Mouse (Mus musculus): Measurements from ENCODE around the gene St3gal6. TPM values are rescaled to one million over a fixed set of nuclear protein-coding genes. Genes with fewer than 3 reads are reported as not detected.
A peak's percentile ranks its signal among the peaks of the same experiment; 100 is the strongest.

St3gal6 gene
- polyA plus RNA-seq, 1 experiment from 2014 or later: 10.4 TPM

DNA sequence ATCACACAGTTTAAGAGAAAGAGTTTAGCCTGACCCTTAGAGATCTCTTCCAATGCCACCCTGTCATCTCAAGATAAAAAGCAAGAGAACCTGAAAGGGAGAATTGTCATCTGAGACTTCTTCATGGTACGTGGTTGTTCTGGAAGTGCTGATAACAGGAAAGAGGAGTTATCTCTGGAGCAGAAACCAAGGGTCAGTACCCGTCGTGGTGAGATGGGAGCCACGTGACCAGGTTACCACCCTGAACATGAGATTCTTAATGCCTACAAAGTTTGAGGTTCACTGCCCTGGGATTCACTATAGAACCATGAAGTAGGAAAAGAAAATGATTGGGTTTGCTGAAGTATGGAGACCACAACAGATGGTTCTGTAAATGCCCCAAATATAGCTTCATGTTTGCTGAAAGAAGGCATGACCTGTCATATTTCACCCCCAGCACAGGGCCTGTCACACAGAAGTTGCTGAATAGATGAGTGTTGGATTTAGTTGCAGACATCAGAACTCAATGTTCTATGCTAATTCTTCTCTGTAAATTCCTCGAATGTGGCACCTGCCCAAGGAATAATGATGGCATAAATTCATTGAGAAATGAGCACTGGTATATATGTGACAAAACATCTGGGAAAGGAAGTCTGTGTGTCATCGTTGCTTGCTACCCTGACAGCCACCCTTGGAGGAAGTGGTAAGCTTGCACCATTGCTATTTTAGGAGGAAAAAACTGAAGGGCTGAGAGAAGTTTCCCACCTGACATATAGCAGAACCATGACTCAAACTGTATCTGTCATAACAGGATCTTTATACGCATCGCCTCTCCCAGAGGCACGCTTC is 25.9 kb downstream of the St3gal6 start:
- Histone ChIP-seq H3K36me3 (replicated peaks; ENCODE audit: control insufficient read depth, insufficient read depth) (no peaks in the 10 kb centered on the region), H3K4me3 (replicated peaks; ENCODE audit: low read length) (no peak overlapping the region), H3K27ac (peak overlapping the region; percentile 34; the same call in 1 of the 2 replicates), H3K4me1 (replicated peaks; ENCODE audit: control insufficient read depth, insufficient read depth, low read length) (0 out of 2 replicates have a peak, but pooled peaks cover 5% of the 10 kb centered on the region), H3K27me3 (ENCODE audit: control insufficient read depth, insufficient read depth, low read length) (no peaks in the 10 kb centered on the region), H3K9ac (no peak overlapping the region), H3K4me2 (replicated peaks) (no peak overlapping the region), H3K9me3 (ENCODE audit: control insufficient read depth, low read length) (no peaks in the 10 kb centered on the region)
- ATAC-seq (ENCODE audit: low FRiP score) (no peak), DNase-seq (ENCODE audit: low spot score) (no peak)
- 83% methylated on average over 9 of the region's 9 CpGs for WGBS

- no peaks in the 10 kb centered on the region for H3K27me3 ChIP-seq (ENCODE audit: control insufficient read depth, insufficient read depth, low read length)
- no peak overlapping the region for H3K4me3 ChIP-seq (replicated peaks; ENCODE audit: low read length)
- no peaks in the 10 kb centered on the region for H3K9me3 ChIP-seq (ENCODE audit: control insufficient read depth, low read length)
- no peaks in the 10 kb centered on the region for H3K36me3 ChIP-seq (replicated peaks; ENCODE audit: control insufficient read depth, insufficient read depth)
- no peak overlapping the region for H3K4me2 ChIP-seq (replicated peaks)
- H3K9ac ChIP-seq: no peak overlapping the region
- H3K4me1 ChIP-seq (replicated peaks; ENCODE audit: control insufficient read depth, insufficient read depth, low read length): 0 out of 2 replicates have a peak, but pooled peaks cover 5% of the 10 kb centered on the region
- H3K27ac ChIP-seq: no peak overlapping the region
- no peak for DNase-seq (ENCODE audit: low spot score)
- ATAC-seq (ENCODE audit: low FRiP score): no peak
Measured at GRCm38 (mm10) chr16:58496791-58497190, 27.3 kb downstream of the St3gal6 start.

DNA sequence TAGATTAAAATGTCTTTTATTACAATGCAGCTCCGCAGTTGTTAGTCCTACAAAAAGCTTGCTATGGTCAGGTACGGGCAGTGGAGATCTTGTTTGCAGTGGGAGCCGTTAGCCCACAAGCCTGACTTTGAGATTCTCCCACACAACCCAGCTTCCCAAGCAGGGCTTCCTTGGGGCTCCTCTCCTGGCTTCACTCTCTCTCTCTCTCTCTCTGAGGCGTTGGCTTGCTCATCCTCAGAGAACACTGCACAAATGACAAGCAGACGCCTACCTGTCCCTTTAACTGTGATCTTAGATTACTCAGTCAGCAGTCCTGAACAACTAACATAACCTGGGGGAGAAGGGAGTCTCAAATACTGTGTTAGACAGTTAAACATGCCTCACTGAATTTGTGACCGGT is 36.2 kb downstream of the St3gal6 start:
- no peaks in the 10 kb centered on the region for H3K36me3 ChIP-seq (replicated peaks; ENCODE audit: control insufficient read depth, insufficient read depth)
- H3K4me3 ChIP-seq (replicated peaks; ENCODE audit: low read length): no peak overlapping the region
- H3K9ac ChIP-seq: no peak overlapping the region
- DNase-seq (ENCODE audit: low spot score) (no peak), ATAC-seq (ENCODE audit: low FRiP score) (no peak)
- 91% methylated on average over 6 of the region's 6 CpGs for WGBS
- no peak overlapping the region for H3K27ac ChIP-seq
- H3K4me2 ChIP-seq (replicated peaks): no peak overlapping the region
- no peaks in the 10 kb centered on the region for H3K9me3 ChIP-seq (ENCODE audit: control insufficient read depth, low read length)
- H3K4me1 ChIP-seq (replicated peaks; ENCODE audit: control insufficient read depth, insufficient read depth, low read length): no peaks in the 10 kb centered on the region
- H3K27me3 ChIP-seq (ENCODE audit: control insufficient read depth, insufficient read depth, low read length): no peaks in the 10 kb centered on the region

DNA sequence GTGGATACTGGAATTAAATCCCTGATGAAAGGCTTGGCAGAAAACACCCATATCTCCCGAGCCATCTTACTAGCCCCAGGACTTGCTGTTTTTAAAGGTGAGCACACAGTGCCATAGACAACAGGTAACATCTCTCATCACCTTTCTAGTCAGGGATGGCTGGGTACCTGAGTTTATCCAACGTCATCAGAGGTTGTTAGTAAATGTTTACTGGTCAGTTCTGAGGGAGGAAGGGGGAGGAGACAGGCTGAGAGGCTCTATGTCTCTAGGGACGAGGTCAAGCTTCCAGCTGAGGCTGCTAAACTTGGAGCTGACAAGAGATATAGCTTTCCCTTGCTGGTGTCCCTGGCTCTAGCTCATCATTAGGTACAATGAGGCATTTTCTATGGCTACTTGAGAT is 41.7 kb downstream of the St3gal6 start:
- no peak for DNase-seq (ENCODE audit: low spot score)
- no peaks in the 10 kb centered on the region for H3K36me3 ChIP-seq (replicated peaks; ENCODE audit: control insufficient read depth, insufficient read depth)
- H3K9ac ChIP-seq: no peak overlapping the region
- no peak overlapping the region for H3K4me2 ChIP-seq (replicated peaks)
- no peak overlapping the region for H3K4me3 ChIP-seq (replicated peaks; ENCODE audit: low read length)
- 73% methylated on average over 3 of the region's 3 CpGs for WGBS
- H3K4me1 ChIP-seq (replicated peaks; ENCODE audit: control insufficient read depth, insufficient read depth, low read length): no peaks in the 10 kb centered on the region
- no peak for ATAC-seq (ENCODE audit: low FRiP score)
- H3K27me3 ChIP-seq (ENCODE audit: control insufficient read depth, insufficient read depth, low read length): no peaks in the 10 kb centered on the region
- H3K27ac ChIP-seq: no peak overlapping the region
- H3K9me3 ChIP-seq (ENCODE audit: control insufficient read depth, low read length): peaks cover 10% of the 10 kb centered on the region; the same call in 1 of the 2 replicates

DNA sequence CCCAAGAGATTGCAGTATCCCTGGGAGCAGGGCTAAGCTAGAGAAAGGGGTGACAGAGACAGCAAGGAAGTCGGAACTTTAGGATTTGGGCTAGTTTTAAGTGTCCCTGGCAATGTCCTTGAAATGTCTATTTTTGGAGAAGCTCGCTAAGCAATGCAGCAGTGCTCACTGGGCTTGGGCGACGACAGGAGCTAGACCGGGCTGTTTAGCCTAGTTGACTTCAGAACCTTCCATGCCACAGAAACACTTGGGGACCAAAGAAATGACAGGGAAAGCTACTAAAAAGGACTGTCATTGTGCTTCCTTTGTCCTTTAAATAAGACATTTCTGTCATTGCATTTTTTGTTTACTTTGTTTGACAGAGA is 42.2 kb downstream of the St3gal6 start:
- H3K4me1 ChIP-seq (replicated peaks; ENCODE audit: control insufficient read depth, insufficient read depth, low read length): no peaks in the 10 kb centered on the region
- ATAC-seq (ENCODE audit: low FRiP score) (no peak), DNase-seq (ENCODE audit: low spot score) (no peak)
- no peak overlapping the region for H3K27ac ChIP-seq
- H3K4me2 ChIP-seq (replicated peaks): no peak overlapping the region
- peaks cover 10% of the 10 kb centered on the region; the same call in 1 of the 2 replicates for H3K9me3 ChIP-seq (ENCODE audit: control insufficient read depth, low read length)
- no peak overlapping the region for H3K4me3 ChIP-seq (replicated peaks; ENCODE audit: low read length)
- no peaks in the 10 kb centered on the region for H3K27me3 ChIP-seq (ENCODE audit: control insufficient read depth, insufficient read depth, low read length)
- H3K9ac ChIP-seq: no peak overlapping the region
- H3K36me3 ChIP-seq (replicated peaks; ENCODE audit: control insufficient read depth, insufficient read depth): no peaks in the 10 kb centered on the region
- WGBS: 87% methylated on average over 5 of the region's 5 CpGs

GRCm38 (mm10) chr16:58481219-58481905 is 42.7 kb downstream of the St3gal6 start:
- Histone ChIP-seq H3K9me3 (ENCODE audit: control insufficient read depth, low read length) (peaks cover 10% of the 10 kb centered on the region; the same call in 1 of the 2 replicates), H3K9ac (no peak overlapping the region), H3K27me3 (ENCODE audit: control insufficient read depth, insufficient read depth, low read length) (no peaks in the 10 kb centered on the region), H3K27ac (no peak overlapping the region), H3K4me2 (replicated peaks) (no peak overlapping the region), H3K36me3 (replicated peaks; ENCODE audit: control insufficient read depth, insufficient read depth) (no peaks in the 10 kb centered on the region), H3K4me1 (replicated peaks; ENCODE audit: control insufficient read depth, insufficient read depth, low read length) (no peaks in the 10 kb centered on the region), H3K4me3 (replicated peaks; ENCODE audit: low read length) (no peak overlapping the region)
- DNase-seq (ENCODE audit: low spot score) (no peak), ATAC-seq (ENCODE audit: low FRiP score) (no peak)
- WGBS: 82% methylated on average over 9 of the region's 9 CpGs

- H3K9ac ChIP-seq: no peak overlapping the region
- no peak for ATAC-seq (ENCODE audit: low FRiP score)
Measured at GRCm38 (mm10) chr16:58479898-58480448, 44.1 kb downstream of the St3gal6 start.

DNA sequence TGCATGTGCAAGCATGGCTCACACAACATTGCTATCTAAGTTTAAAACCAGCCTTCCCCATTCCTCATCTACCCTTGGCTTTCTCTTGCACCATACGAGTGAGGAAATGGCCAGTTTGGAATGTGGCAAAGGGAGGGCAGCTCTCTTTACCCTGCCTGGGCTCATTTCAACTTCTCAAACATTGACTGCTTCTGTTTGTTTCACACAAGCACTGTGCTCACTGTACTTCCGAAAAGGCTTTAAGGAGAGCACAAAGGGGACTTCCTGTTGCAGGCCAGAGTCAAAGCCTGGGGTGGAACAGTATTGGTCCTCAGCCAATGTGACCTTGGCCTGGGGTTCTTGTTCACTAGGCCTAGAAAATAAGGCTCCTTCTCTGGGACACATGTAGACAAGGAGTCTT is 47.7 kb downstream of the St3gal6 start:
- Histone ChIP-seq H3K36me3 (replicated peaks; ENCODE audit: control insufficient read depth, insufficient read depth) (peaks cover 20% of the 10 kb centered on the region; the same call in 1 of the 2 replicates), H3K9me3 (ENCODE audit: control insufficient read depth, low read length) (peaks cover 10% of the 10 kb centered on the region; the same call in 1 of the 2 replicates), H3K27me3 (ENCODE audit: control insufficient read depth, insufficient read depth, low read length) (no peaks in the 10 kb centered on the region), H3K4me2 (replicated peaks) (no peak overlapping the region), H3K27ac (no peak overlapping the region), H3K4me1 (replicated peaks; ENCODE audit: control insufficient read depth, insufficient read depth, low read length) (no peaks in the 10 kb centered on the region), H3K4me3 (replicated peaks; ENCODE audit: low read length) (no peak overlapping the region), H3K9ac (no peak overlapping the region)
- 67% methylated on average over 2 of the region's 2 CpGs for WGBS
- ATAC-seq (ENCODE audit: low FRiP score) (peak; percentile 53; the same call in 1 of the 2 replicates), DNase-seq (ENCODE audit: low spot score) (no peak)

More at GRCm38 (mm10) chr16:58479898-58480448, 44.1 kb downstream of the St3gal6 start:
- H3K36me3 ChIP-seq (replicated peaks; ENCODE audit: control insufficient read depth, insufficient read depth): no peaks in the 10 kb centered on the region
- WGBS: 86% methylated on average over 4 of the region's 4 CpGs
- H3K4me2 ChIP-seq (replicated peaks): no peak overlapping the region
- DNase-seq (ENCODE audit: low spot score): no peak
- no peak overlapping the region for H3K27ac ChIP-seq
- H3K4me1 ChIP-seq (replicated peaks; ENCODE audit: control insufficient read depth, insufficient read depth, low read length): no peaks in the 10 kb centered on the region
- H3K9me3 ChIP-seq (ENCODE audit: control insufficient read depth, low read length): peaks cover 10% of the 10 kb centered on the region; the same call in 1 of the 2 replicates
- H3K27me3 ChIP-seq (ENCODE audit: control insufficient read depth, insufficient read depth, low read length): no peaks in the 10 kb centered on the region
- H3K4me3 ChIP-seq (replicated peaks; ENCODE audit: low read length): no peak overlapping the region

- Histone ChIP-seq H3K9me3 (ENCODE audit: control insufficient read depth, low read length) (peaks cover 10% of the 10 kb centered on the region; the same call in 1 of the 2 replicates), H3K27ac (no peak overlapping the region), H3K9ac (no peak overlapping the region)
Measured at GRCm38 (mm10) chr16:58475544-58476154, 48.4 kb downstream of the St3gal6 start.

More at GRCm38 (mm10) chr16:58475544-58476154, 48.4 kb downstream of the St3gal6 start:
- H3K4me1 ChIP-seq (replicated peaks; ENCODE audit: control insufficient read depth, insufficient read depth, low read length): no peaks in the 10 kb centered on the region
- H3K27me3 ChIP-seq (ENCODE audit: control insufficient read depth, insufficient read depth, low read length): no peaks in the 10 kb centered on the region
- H3K4me2 ChIP-seq (replicated peaks): no peak overlapping the region
- peaks cover 22% of the 10 kb centered on the region; the same call in 1 of the 2 replicates for H3K36me3 ChIP-seq (replicated peaks; ENCODE audit: control insufficient read depth, insufficient read depth)
- 94% methylated on average over 3 of the region's 3 CpGs for WGBS
- no peak overlapping the region for H3K4me3 ChIP-seq (replicated peaks; ENCODE audit: low read length)
- ATAC-seq (ENCODE audit: low FRiP score) (no peak), DNase-seq (ENCODE audit: low spot score) (no peak)
